Mouse (Mus musculus): ENCODE data around the gene Arhgap23. TPM values are rescaled to one million over a fixed set of nuclear protein-coding genes. Genes with fewer than 3 reads are reported as not detected.

Gene Arhgap23
- total RNA-seq, 2 experiments from 2014 or later, result 73.3 to 77.4 TPM

- DNase-seq (ENCODE audit: low spot score in 2 of 2), result peak in 1 of 2 experiments; percentile 63
Observed at GRCm38 (mm10) chr11:97546804-97547411, 131.6 kb downstream of the Arhgap23 start.

GRCm38 (mm10) chr11:97547957-97548706, 132.8 kb downstream of the Arhgap23 start:
- no peak for DNase-seq (ENCODE audit: low spot score in 2 of 2)

GRCm38 (mm10) chr11:97548757-97549156, 133.4 kb downstream of the Arhgap23 start:
- no peak for DNase-seq (ENCODE audit: low spot score in 2 of 2)

Other genes with a start within 250 kb of the Arhgap23 start
- 100 to 1,000 TPM; 125 to 136 TPM for gene Kpnb1, start 227.7 kb upstream of the Arhgap23 start, total RNA-seq (2021)
- gene Npepps, start 134.9 kb upstream of the Arhgap23 start, total RNA-seq (2021), result 100 to 1,000 TPM; 144 to 159 TPM
- gene Mrpl45, start 99.8 kb upstream of the Arhgap23 start, total RNA-seq (2021), result 10 to 100 TPM; 22.8 to 23.7 TPM
- gene Gpr179, start 63.5 kb upstream of the Arhgap23 start, total RNA-seq (2021), result under 1 TPM; 0.34 to 0.42 TPM
- gene Socs7, start 53.0 kb upstream of the Arhgap23 start, total RNA-seq (2021), result 10 to 100 TPM; 69.2 to 72.6 TPM
- gene 4933428G20Rik, start 84.8 kb downstream of the Arhgap23 start, total RNA-seq (2021), result under 1 TPM in 1 of 2 experiments, not detected in 1; 0.22 TPM
- gene Srcin1, start 160.7 kb downstream of the Arhgap23 start, total RNA-seq (2021), result 100 to 1,000 TPM; 271 to 286 TPM
- 1 to 10 TPM; 7.4 to 9.8 TPM for gene Epop, start 214.2 kb downstream of the Arhgap23 start, total RNA-seq (2021)
- 10 to 100 TPM; 50.5 to 55.5 TPM for gene Mllt6, start 247.9 kb downstream of the Arhgap23 start, total RNA-seq (2021)

All from layer of hippocampus, postnatal 10 days (tissue).